Mouse (Mus musculus): ENCODE measurements around the gene Gnl2. TPM values are rescaled to one million over a fixed set of nuclear protein-coding genes. Genes with fewer than 3 reads are reported as not detected.
A peak's percentile ranks its signal among the peaks of the same experiment; 100 is the strongest.

Gene Gnl2
- total RNA-seq, 2 experiments from 2014 or later, result 25.0 to 25.7 TPM

DNA sequence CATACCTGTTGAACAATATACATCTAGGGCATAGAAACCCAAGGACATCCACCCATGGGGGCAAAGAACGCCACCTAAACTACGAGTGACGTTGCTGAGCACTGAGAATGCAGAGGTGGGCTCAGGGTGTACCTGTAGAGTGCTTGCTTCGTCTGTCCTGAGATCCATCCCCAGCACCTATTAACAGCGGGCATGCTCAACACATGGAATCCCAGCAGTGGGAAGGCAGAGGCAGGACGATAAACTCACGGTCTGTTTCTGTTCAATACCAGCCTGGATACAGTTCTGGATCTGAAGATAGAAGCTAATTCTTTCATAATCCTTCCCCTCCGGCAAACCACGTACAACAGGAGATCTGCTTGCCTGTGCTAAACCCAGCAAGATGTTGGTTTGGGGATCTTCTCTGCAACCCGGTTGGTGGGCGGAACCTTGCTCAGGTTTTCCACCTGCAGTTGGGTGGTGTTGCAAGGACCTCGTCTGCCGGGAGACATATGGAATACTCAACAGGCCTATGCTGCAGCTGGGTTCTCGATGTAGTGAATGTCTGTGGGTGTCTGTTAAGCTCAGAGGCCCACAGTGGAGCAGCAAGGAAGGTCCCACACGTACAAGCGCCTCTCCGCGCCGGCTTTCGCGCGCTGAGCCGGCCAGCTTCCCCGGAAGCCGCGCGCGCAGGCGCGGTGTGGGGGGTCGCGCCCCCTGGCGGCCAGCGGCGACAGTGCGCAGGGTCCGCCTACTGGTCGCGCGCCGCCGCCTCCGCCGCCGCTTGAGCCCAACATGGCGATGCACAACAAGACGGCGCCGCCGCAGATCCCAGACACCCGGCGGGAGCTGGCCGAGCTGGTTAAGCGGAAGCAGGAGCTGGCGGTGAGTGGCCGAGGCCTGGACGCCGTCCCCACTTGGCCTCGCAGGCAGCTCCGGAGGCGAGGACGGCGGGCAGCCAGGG lies 68.3 kb downstream of the Gnl2 start, which contains the start of gene Meaf6:
TSS of gene Meaf6 (plus strand) at position 732 of the 943 bp plus-strand sequence.
- DNase-seq, result peak; percentile 90

DNA sequence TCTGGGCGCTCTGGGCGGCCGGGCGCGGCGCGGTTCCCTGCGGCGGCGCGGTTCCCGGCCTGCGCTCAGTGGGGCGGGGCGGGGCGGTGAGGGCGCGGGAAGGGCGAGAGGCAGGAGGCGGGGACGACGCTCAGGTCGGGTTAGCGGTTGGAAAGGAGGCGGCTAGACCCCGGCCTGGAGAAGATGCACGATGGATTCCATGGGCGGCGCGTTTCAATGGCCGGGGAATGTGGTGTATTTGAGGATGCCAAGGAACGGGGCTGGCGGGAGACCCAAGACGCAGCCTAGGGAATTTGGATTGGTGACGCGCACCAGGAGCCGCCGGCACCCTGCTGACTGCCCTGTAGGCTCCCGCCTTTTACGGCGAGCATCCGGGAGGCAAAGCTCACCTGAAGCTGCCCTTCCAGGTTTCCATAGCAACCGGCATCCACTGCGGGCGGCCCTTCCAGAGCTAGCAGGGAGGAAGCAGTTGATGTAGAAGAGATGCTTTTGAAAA lies 69.0 kb downstream of the Gnl2 start:
- DNase-seq, result no peak

GRCm38 (mm10) chr4:125093031-125093430 lies 76.6 kb downstream of the Gnl2 start:
- no peak for DNase-seq

- DNase-seq, result no peak
Measured at GRCm38 (mm10) chr4:125096066-125096465, 79.7 kb downstream of the Gnl2 start.

- DNase-seq, result no peak
Measured at GRCm38 (mm10) chr4:125097412-125097811, 81.0 kb downstream of the Gnl2 start.

DNA sequence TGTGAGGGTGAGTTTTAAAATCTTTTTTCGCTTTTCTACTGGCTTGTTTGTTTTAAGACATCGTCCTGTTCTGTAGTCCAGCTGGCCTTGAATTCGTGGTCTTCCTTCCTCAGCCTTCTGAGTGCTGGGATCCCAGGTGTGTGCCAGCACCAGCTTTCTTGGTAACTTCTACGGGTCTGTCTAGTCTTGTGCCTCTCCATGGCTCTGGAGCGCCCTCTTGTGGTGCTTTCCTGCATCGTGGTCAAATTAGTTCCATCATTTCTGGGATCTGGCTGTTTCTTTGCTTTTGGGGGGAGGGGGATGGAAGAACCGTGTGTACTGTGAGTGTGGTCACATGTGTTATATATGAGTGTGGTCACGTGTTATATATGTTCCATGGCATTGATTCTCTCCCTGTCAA lies 83.1 kb downstream of the Gnl2 start:
- peak; percentile 51 for DNase-seq

DNA sequence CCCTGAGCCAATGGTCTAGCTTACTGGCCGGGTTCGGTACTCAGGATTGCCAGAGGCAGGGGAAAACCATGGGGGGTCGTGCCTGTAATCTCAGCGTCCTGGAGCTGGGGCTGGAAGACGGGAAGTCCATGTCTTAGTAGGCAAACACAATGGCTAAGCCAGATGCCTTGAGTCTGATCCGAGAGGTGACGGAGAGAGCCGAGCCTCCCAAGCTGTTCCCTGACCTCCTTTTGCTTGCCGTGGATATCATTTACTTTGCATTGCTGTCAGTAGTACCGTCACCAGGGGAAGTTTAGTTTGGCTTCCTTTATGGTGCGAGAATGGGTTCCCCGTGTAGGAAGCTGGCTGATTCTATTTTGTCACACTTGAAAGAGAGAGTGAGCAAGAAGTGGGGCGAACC lies 84.9 kb downstream of the Gnl2 start:
- DNase-seq, result no peak

Other genes with a start within 250 kb of the Gnl2 start
- gene Mtf1, start 214.5 kb upstream of the Gnl2 start, total RNA-seq (2021), result 10 to 100 TPM; 11.4 to 13.1 TPM
- 10 to 100 TPM in 1 of 2 experiments, 1 to 10 TPM in 1; 6.4 to 10.9 TPM for gene Yrdc, start 165.9 kb upstream of the Gnl2 start, total RNA-seq (2021)
- gene 1110065P20Rik, start 165.4 kb upstream of the Gnl2 start, total RNA-seq (2021), result 10 to 100 TPM; 17.1 to 21.0 TPM
- gene Maneal, start 154.4 kb upstream of the Gnl2 start, total RNA-seq (2021), result under 1 TPM; 0.18 to 0.35 TPM
- gene Epha10, start 135.7 kb upstream of the Gnl2 start, total RNA-seq (2021), result not detected
- gene 9930104L06Rik, start 79.5 kb upstream of the Gnl2 start, total RNA-seq (2021), result 1 to 10 TPM; 6.7 to 6.8 TPM
- gene Cdca8, start 77.3 kb upstream of the Gnl2 start, total RNA-seq (2021), result under 1 TPM; 0.61 to 0.99 TPM
- gene Rspo1, start 30.2 kb upstream of the Gnl2 start, total RNA-seq (2021), result under 1 TPM; 0.41 to 0.72 TPM
- not detected for gene Dnali1, start 49.1 kb downstream of the Gnl2 start, total RNA-seq (2021)
- 1 to 10 TPM; 4.6 to 4.7 TPM for gene Snip1, start 50.1 kb downstream of the Gnl2 start, total RNA-seq (2021)
- gene Meaf6, start 68.5 kb downstream of the Gnl2 start, total RNA-seq (2021), result 10 to 100 TPM; 10.7 to 12.9 TPM
- 1 to 10 TPM; 2.3 to 2.9 TPM for gene Zc3h12a, start 111.3 kb downstream of the Gnl2 start, total RNA-seq (2021)

Data from gastrocnemius, postnatal 25 days (tissue).